Mouse (Mus musculus) liver, embryonic 14.5 days (tissue): Measurements from ENCODE around the gene Nxpe3. TPM values are rescaled to one million over a fixed set of nuclear protein-coding genes. Genes with fewer than 3 reads are reported as not detected.

Experiments used
- ATAC-seq: fragments of 200-750 bp; cut with Nextera tagmentation; 2 replicates; pipeline ENCODE4 v1.8.0; 2017; ENCODE audit warnings: moderate number of reproducible peaks, mild to moderate bottlenecking, moderate library complexity; ENCODE audit not compliant: insufficient read depth
- DNase-seq, 3 experiments: peaks; one replicate each; pipeline ENCODE4 v3.0.0-alpha.2; 2012 to 2013; ENCODE audit warnings: low read depth in 3 of 3, low spot score in 3 of 3
- H3K27ac ChIP-seq: fragments of 300-500 bp; sonication (generic); 2 replicates; pipeline ENCODE4 v1.5.1; 2014; ENCODE audit warnings: moderate library complexity, mild to moderate bottlenecking, control low read depth, inconsistent platforms
- H3K27me3 ChIP-seq: fragments of 300-500 bp; sonication (generic); 2 replicates; pipeline ENCODE4 v1.6.1; 2014; ENCODE audit warnings: mild to moderate bottlenecking, low read length, moderate library complexity; ENCODE audit not compliant: control insufficient read depth, insufficient read depth
- H3K36me3 ChIP-seq: fragments of 300-500 bp; sonication (generic); replicated peaks from 2 replicates; pipeline ENCODE4 v1.6.1; 2014; ENCODE audit warnings: low read depth; ENCODE audit not compliant: control insufficient read depth, insufficient read depth
- H3K4me1 ChIP-seq, 2 experiments: fragments of 200-500 bp in 1 of 2; fragments of 300-500 bp in 1 of 2; sonication (generic) in 1 of 2; replicated peaks; 2 replicates each; pipeline ENCODE4 v1.6.1; 2012 to 2014; ENCODE audit warnings: antibody characterized with exemption in 1 of 2, inconsistent platforms in 1 of 2, low read length in 1 of 2; ENCODE audit not compliant: control insufficient read depth in 2 of 2, insufficient read depth in 2 of 2
- H3K4me2 ChIP-seq: fragments of 300-500 bp; sonication (generic); 2 replicates; pipeline ENCODE4 v1.6.1; 2014; ENCODE audit warnings: low read depth, mild to moderate bottlenecking, control low read depth, moderate library complexity
- H3K4me3 ChIP-seq, 2 experiments: fragments of 200-500 bp in 1 of 2; fragments of 300-500 bp in 1 of 2; sonication (generic) in 1 of 2; 2 replicates each; pipeline ENCODE4 v1.5.1; 2012 to 2014; ENCODE audit warnings: low read depth in 2 of 2, low read length in 2 of 2, mild to moderate bottlenecking in 2 of 2, control low read depth in 1 of 2, inconsistent platforms in 1 of 2, moderate library complexity in 1 of 2; ENCODE audit not compliant: insufficient read depth in 1 of 2
- H3K9ac ChIP-seq: fragments of 300-500 bp; sonication (generic); replicated peaks from 2 replicates; pipeline ENCODE4 v1.6.1; 2014; ENCODE audit warnings: mild to moderate bottlenecking, control low read depth, moderate library complexity
- H3K9me3 ChIP-seq: fragments of 300-500 bp; sonication (generic); 2 replicates; pipeline ENCODE4 v1.6.1; 2016; ENCODE audit warnings: low read length, mixed read lengths; ENCODE audit not compliant: control insufficient read depth
- CTCF ChIP-seq: IDR thresholded peaks from 2 replicates; pipeline ENCODE4 v1.5.1; 2016; ENCODE audit warnings: antibody characterized with exemption, low read depth, control low read depth
- EP300 ChIP-seq: IDR thresholded peaks from 2 replicates; pipeline ENCODE4 v1.6.1; 2016; ENCODE audit warnings: antibody characterized with exemption, low read depth
- WGBS: fragments of 180-500 bp; shearing (Covaris S2); extraction: QIAGEN DNeasy Blood & Tissue Kit; methylation state at CpG from one replicate; pipeline ENCODE4 v1.1.7; 2014; ENCODE audit not compliant: insufficient replicate concordance; 5-methylcytosine and 5-hydroxymethylcytosine counted together
- polyA plus RNA-seq, 2 experiments: library from polyadenylated mRNA; depleted of rRNA in 1 of 2; stranded (reverse) in 1 of 2; unstranded in 1 of 2; fragments of >200 nt; fragmentation: Nextera tagmentation in 1 of 2; extraction: Ambion mirVana in 1 of 2; gene quantifications; 2 replicates each; pipeline versions ENCODE4 v1.2.1 to v1.2.3; 2012 to 2014

Gene Nxpe3
- polyA plus RNA-seq (2012; rRNA removed) (0.62 and 0.83 TPM in 2 replicates), polyA plus RNA-seq (2014; fragmentation: Nextera tagmentation; extraction: Ambion mirVana) (0.33 and 0.45 TPM in 2 replicates)

GRCm38 (mm10) chr16:55894893-55895650 lies at the start of gene Nxpe3:
TSS of gene Nxpe3 (minus strand) at chr16:55895285.
- TF ChIP-seq CTCF (peak; percentile 54), EP300 (no peak)
- peaks cover 27 to 37% of the 10 kb centered on the region in 2 experiments for H3K4me1 ChIP-seq
- H3K9ac ChIP-seq: peak within 1 kb of the TSS; percentile 59
- H3K36me3 ChIP-seq: no peaks in the 10 kb centered on the region
- peak within 1 kb of the TSS; percentile 78 for H3K4me2 ChIP-seq
- H3K4me3 ChIP-seq: peak within 1 kb of the TSS; percentile 74 to 85
- no peaks in the 10 kb centered on the region for H3K9me3 ChIP-seq
- peak within 1 kb of the TSS; percentile 80 for H3K27ac ChIP-seq
- ATAC-seq: peak; percentile 88
- DNase-seq: peak; percentile 59 to 72 (median 65)
- H3K27me3 ChIP-seq: no peaks in the 10 kb centered on the region
- under 1% methylated on average over 74 of the region's 74 CpGs for WGBS

- H3K27ac ChIP-seq: no peak overlapping the region
- TF ChIP-seq CTCF (0 out of 2 replicates have a peak, but pooled peaks have one; percentile 7), EP300 (no peak)
- H3K27me3 ChIP-seq: no peaks in the 10 kb centered on the region
- H3K4me2 ChIP-seq: no peak overlapping the region
- H3K4me1 ChIP-seq: no peaks in the 10 kb centered on the region
- DNase-seq (no peak), ATAC-seq (no peak)
- H3K36me3 ChIP-seq: no peaks in the 10 kb centered on the region
- H3K9ac ChIP-seq: no peak overlapping the region
- H3K4me3 ChIP-seq: no peak overlapping the region
- H3K9me3 ChIP-seq: no peaks in the 10 kb centered on the region
- 78% methylated on average over 4 of the region's 4 CpGs for WGBS
These were observed 45.7 kb upstream of the Nxpe3 start for GRCm38 (mm10) chr16:55940781-55941180.

DNA sequence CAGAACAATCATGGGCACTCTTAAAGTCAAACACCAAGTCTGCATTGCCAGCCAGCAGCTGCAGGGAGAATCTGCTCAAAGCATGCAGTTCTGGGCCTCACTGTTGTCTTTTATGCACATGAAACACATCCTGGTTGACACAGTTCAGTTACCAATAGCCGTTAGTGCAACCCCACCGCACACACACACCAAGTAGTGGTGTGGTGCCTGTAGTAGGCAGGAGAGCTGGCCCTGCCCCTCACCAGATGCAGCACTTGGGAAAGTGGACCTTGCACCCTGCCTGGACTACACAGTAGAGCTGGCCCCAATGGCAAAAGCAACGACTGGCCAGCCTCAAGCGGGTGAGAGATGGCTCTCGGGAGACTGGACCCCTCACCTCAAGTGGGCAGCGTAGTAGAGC lies 44.6 kb upstream of the Nxpe3 start:
- no peak overlapping the region for H3K4me2 ChIP-seq
- no peaks in the 10 kb centered on the region for H3K4me1 ChIP-seq
- no peaks in the 10 kb centered on the region for H3K36me3 ChIP-seq
- H3K27ac ChIP-seq: no peak overlapping the region
- no peaks in the 10 kb centered on the region for H3K9me3 ChIP-seq
- no peak overlapping the region for H3K4me3 ChIP-seq
- no peak for DNase-seq
- ATAC-seq: 0 out of 2 replicates have a peak, but pooled peaks have one; percentile 18
- H3K9ac ChIP-seq: no peak overlapping the region
- no peaks in the 10 kb centered on the region for H3K27me3 ChIP-seq
- 68% methylated on average over 6 of the region's 6 CpGs for WGBS
- no peak for TF ChIP-seq EP300
- TF ChIP-seq CTCF: no peak

- DNase-seq: no peak
- no peaks in the 10 kb centered on the region for H3K36me3 ChIP-seq
- no peak overlapping the region for H3K9ac ChIP-seq
- TF ChIP-seq EP300: no peak
- H3K4me3 ChIP-seq: no peak overlapping the region
- no peaks in the 10 kb centered on the region for H3K4me1 ChIP-seq
- no peak for ATAC-seq
- no peaks in the 10 kb centered on the region for H3K27me3 ChIP-seq
- no peak overlapping the region for H3K27ac ChIP-seq
- WGBS: 67% methylated on average over 4 of the region's 4 CpGs
- H3K4me2 ChIP-seq: no peak overlapping the region
- no peaks in the 10 kb centered on the region for H3K9me3 ChIP-seq
These were observed 43.7 kb upstream of the Nxpe3 start for GRCm38 (mm10) chr16:55938761-55939160.

DNA sequence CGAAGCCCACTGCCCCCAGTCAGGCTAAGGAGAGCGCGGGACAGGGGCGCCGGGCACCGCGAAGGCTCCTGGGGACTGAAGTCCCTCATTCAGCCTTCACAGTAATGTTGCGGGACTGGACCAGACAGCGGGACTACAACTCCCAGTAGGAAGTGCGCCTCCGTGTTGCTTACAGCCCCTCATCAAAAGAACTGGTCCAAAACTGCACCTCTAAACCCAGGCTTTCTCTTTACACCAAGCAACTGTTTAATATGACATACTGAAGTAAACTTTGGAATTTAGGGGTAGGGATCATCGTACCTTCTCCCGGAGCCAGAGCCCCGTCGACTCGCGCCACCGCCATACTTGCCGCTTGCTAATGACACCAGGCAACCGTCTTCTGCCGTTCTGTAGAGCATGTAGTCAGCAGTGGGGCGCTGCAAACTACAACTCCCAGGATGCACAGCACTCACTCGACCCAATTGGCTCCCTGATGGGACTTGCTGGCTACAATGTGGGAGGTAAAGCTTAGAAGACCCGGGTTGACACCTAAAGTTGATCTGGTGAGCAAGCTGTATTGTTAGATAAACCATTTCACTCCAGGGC lies 39.5 kb upstream of the Nxpe3 start, which contains the start of gene Cep97:
Cep97 (minus strand) TSS at position 403 of the 585 bp plus-strand sequence.
- WGBS: under 1% methylated on average over 24 of the region's 24 CpGs
- no peak for TF ChIP-seq EP300
- peak; percentile 28; the same call in 1 of the 2 replicates for TF ChIP-seq CTCF
- H3K9ac ChIP-seq: peak within 1 kb of the TSS; percentile 81
- ATAC-seq (peak; percentile 99), DNase-seq (peak; percentile 87 to 89 (median 87))
- peak within 1 kb of the TSS; percentile 76 for H3K4me2 ChIP-seq
- no peaks in the 10 kb centered on the region for H3K9me3 ChIP-seq
- peak within 1 kb of the TSS; percentile 33 for H3K27ac ChIP-seq
- H3K4me3 ChIP-seq: peak within 1 kb of the TSS; percentile 77 to 93
- no peaks in the 10 kb centered on the region for H3K27me3 ChIP-seq
- H3K4me1 ChIP-seq: no peaks in the 10 kb centered on the region; a peak in 1 of 4 replicates
- H3K36me3 ChIP-seq: no peaks in the 10 kb centered on the region
